Mouse (Mus musculus) monocyte, adult 59 days (primary cell): Measurements from ENCODE around the gene Adgrb3. TPM values are rescaled to one million over a fixed set of nuclear protein-coding genes. Genes with fewer than 3 reads are reported as not detected.

Experiments
- total RNA-seq, 2 experiments: library from RNA; stranded (reverse); gene quantifications; one replicate each; pipeline ENCODE4 v1.2.4; 2023

Adgrb3 gene
- total RNA-seq: not detected

GRCm38 (mm10) chr1:25828971-25829920 is at the start of gene Adgrb3:
Gene Adgrb3, minus strand, starts transcription at chr1:25829707.

